Mouse (Mus musculus) liver, embryonic 13.5 days (tissue): Measurements from ENCODE around the gene Pxk. TPM values are rescaled to one million over a fixed set of nuclear protein-coding genes. Genes with fewer than 3 reads are reported as not detected.

Experiments
- ATAC-seq: fragments of 200-750 bp; cut with Nextera tagmentation; 2 replicates; pipeline ENCODE4 v1.8.0; 2017; ENCODE audit warnings: low read depth, mild to moderate bottlenecking, moderate number of reproducible peaks, moderate library complexity
- DNase-seq: peaks from one replicate; pipeline ENCODE4 v3.0.0; 2022
- H3K27ac ChIP-seq: fragments of 300-500 bp; sonication (generic); 2 replicates; pipeline ENCODE4 v1.5.1; 2015; ENCODE audit warnings: moderate library complexity, mild to moderate bottlenecking, inconsistent platforms
- H3K27me3 ChIP-seq: fragments of 300-500 bp; sonication (generic); 2 replicates; pipeline ENCODE4 v1.6.1; 2015; ENCODE audit warnings: mild to moderate bottlenecking, inconsistent platforms
- H3K36me3 ChIP-seq: fragments of 300-500 bp; sonication (generic); 2 replicates; pipeline ENCODE4 v1.6.1; 2015; ENCODE audit warnings: mild to moderate bottlenecking, inconsistent platforms
- H3K4me1 ChIP-seq: fragments of 300-500 bp; sonication (generic); replicated peaks from 2 replicates; pipeline ENCODE4 v1.6.1; 2015; ENCODE audit warnings: inconsistent platforms
- H3K4me2 ChIP-seq: fragments of 300-500 bp; sonication (generic); 2 replicates; pipeline ENCODE4 v1.6.1; 2015; ENCODE audit warnings: inconsistent platforms, mild to moderate bottlenecking, moderate library complexity
- H3K4me3 ChIP-seq: fragments of 300-500 bp; sonication (generic); replicated peaks from 2 replicates; pipeline ENCODE4 v1.5.1; 2015; ENCODE audit warnings: mild to moderate bottlenecking, inconsistent platforms
- H3K9ac ChIP-seq: fragments of 300-500 bp; sonication (generic); 2 replicates; pipeline ENCODE4 v1.6.1; 2015; ENCODE audit warnings: mild to moderate bottlenecking, inconsistent platforms
- H3K9me3 ChIP-seq: fragments of 300-500 bp; sonication (generic); replicated peaks from 2 replicates; pipeline ENCODE4 v1.6.1; 2016; ENCODE audit warnings: inconsistent platforms
- WGBS: fragments of 180-500 bp; shearing (Covaris S2); methylation state at CpG from one replicate; pipeline ENCODE4 v1.1.7; 2015; ENCODE audit not compliant: insufficient replicate concordance; 5-methylcytosine and 5-hydroxymethylcytosine counted together
- polyA plus RNA-seq: library from polyadenylated mRNA; unstranded; fragments of >200 nt; fragmentation: Nextera tagmentation; extraction: Ambion mirVana; gene quantifications from 2 replicates; pipeline ENCODE4 v1.2.1, GENCODE M21; 2015

Pxk gene
- polyA plus RNA-seq, 1 experiment from 2014 or later, result 9.7 TPM

GRCm38 (mm10) chr14:8108047-8108446 is 10.0 kb downstream of the Pxk start:
- DNase-seq (no peak), ATAC-seq (no peak)
- H3K36me3 ChIP-seq, result peaks cover 3% of the 10 kb centered on the region; the same call in 1 of the 2 replicates
- H3K27me3 ChIP-seq, result no peaks in the 10 kb centered on the region
- H3K4me1 ChIP-seq, result no peaks in the 10 kb centered on the region; the same call in 1 of the 2 replicates
- H3K4me3 ChIP-seq, result no peak overlapping the region
- 70% methylated on average over 4 of the region's 4 CpGs for WGBS
- no peak overlapping the region for H3K27ac ChIP-seq
- no peak overlapping the region for H3K4me2 ChIP-seq
- H3K9ac ChIP-seq, result no peak overlapping the region
- H3K9me3 ChIP-seq, result no peaks in the 10 kb centered on the region

GRCm38 (mm10) chr14:8108976-8109375 is 11.0 kb downstream of the Pxk start:
- no peak overlapping the region for H3K9ac ChIP-seq
- H3K4me1 ChIP-seq, result no peaks in the 10 kb centered on the region; the same call in 1 of the 2 replicates
- H3K27me3 ChIP-seq, result no peaks in the 10 kb centered on the region
- H3K9me3 ChIP-seq, result no peaks in the 10 kb centered on the region
- no peak overlapping the region for H3K4me3 ChIP-seq
- ATAC-seq (no peak), DNase-seq (no peak)
- 72% methylated on average over 1 of the region's 1 CpGs for WGBS
- H3K4me2 ChIP-seq, result no peak overlapping the region
- no peak overlapping the region for H3K27ac ChIP-seq
- peaks cover 3% of the 10 kb centered on the region; the same call in 1 of the 2 replicates for H3K36me3 ChIP-seq

GRCm38 (mm10) chr14:8111545-8111944 is 13.5 kb downstream of the Pxk start:
- 77% methylated on average over 6 of the region's 6 CpGs for WGBS
- H3K9ac ChIP-seq, result no peak overlapping the region
- H3K4me1 ChIP-seq, result no peaks in the 10 kb centered on the region; the same call in 1 of the 2 replicates
- H3K9me3 ChIP-seq, result no peaks in the 10 kb centered on the region
- no peak for ATAC-seq
- no peak for DNase-seq
- H3K27ac ChIP-seq, result no peak overlapping the region
- no peaks in the 10 kb centered on the region for H3K27me3 ChIP-seq
- H3K4me2 ChIP-seq, result no peak overlapping the region
- H3K36me3 ChIP-seq, result peaks cover 3% of the 10 kb centered on the region; the same call in 1 of the 2 replicates
- H3K4me3 ChIP-seq, result no peak overlapping the region

GRCm38 (mm10) chr14:8112036-8112435 is 14.0 kb downstream of the Pxk start:
- Histone ChIP-seq H3K4me3 (no peak overlapping the region), H3K36me3 (peaks cover under 1% of the 10 kb centered on the region; the same call in 1 of the 2 replicates), H3K27ac (no peak overlapping the region), H3K4me2 (no peak overlapping the region), H3K9me3 (no peaks in the 10 kb centered on the region), H3K27me3 (no peaks in the 10 kb centered on the region), H3K4me1 (no peaks in the 10 kb centered on the region; the same call in 1 of the 2 replicates), H3K9ac (no peak overlapping the region)
- DNase-seq, result no peak
- 63% methylated on average over 8 of the region's 8 CpGs for WGBS
- ATAC-seq, result no peak

GRCm38 (mm10) chr14:8113616-8114015 is 15.6 kb downstream of the Pxk start:
- WGBS, result 84% methylated on average over 2 of the region's 2 CpGs
- DNase-seq, result no peak
- no peak overlapping the region for H3K27ac ChIP-seq
- H3K36me3 ChIP-seq, result no peaks in the 10 kb centered on the region
- no peak overlapping the region for H3K4me2 ChIP-seq
- no peak overlapping the region for H3K9ac ChIP-seq
- H3K4me3 ChIP-seq, result no peak overlapping the region
- H3K9me3 ChIP-seq, result no peaks in the 10 kb centered on the region
- H3K27me3 ChIP-seq, result no peaks in the 10 kb centered on the region
- no peak for ATAC-seq
- H3K4me1 ChIP-seq, result no peaks in the 10 kb centered on the region; the same call in 1 of the 2 replicates

- no peaks in the 10 kb centered on the region for H3K9me3 ChIP-seq
- H3K4me1 ChIP-seq, result no peaks in the 10 kb centered on the region; the same call in 1 of the 2 replicates
- H3K27ac ChIP-seq, result no peak overlapping the region
- no peak for ATAC-seq
- WGBS, result 61% methylated on average over 3 of the region's 3 CpGs
- no peaks in the 10 kb centered on the region for H3K36me3 ChIP-seq
- no peak for DNase-seq
- no peak overlapping the region for H3K4me2 ChIP-seq
- no peak overlapping the region for H3K9ac ChIP-seq
- no peak overlapping the region for H3K4me3 ChIP-seq
- no peaks in the 10 kb centered on the region for H3K27me3 ChIP-seq
Measured at GRCm38 (mm10) chr14:8114306-8114705, 16.3 kb downstream of the Pxk start.

- Histone ChIP-seq H3K9ac (no peak overlapping the region), H3K36me3 (no peaks in the 10 kb centered on the region), H3K4me1 (no peaks in the 10 kb centered on the region; the same call in 1 of the 2 replicates), H3K27ac (no peak overlapping the region), H3K27me3 (no peaks in the 10 kb centered on the region), H3K9me3 (no peaks in the 10 kb centered on the region), H3K4me3 (no peak overlapping the region), H3K4me2 (no peak overlapping the region)
- DNase-seq (no peak), ATAC-seq (no peak)
- WGBS, result 58% methylated on average over 1 of the region's 1 CpGs
Measured at GRCm38 (mm10) chr14:8114756-8115155, 16.7 kb downstream of the Pxk start.

- no peaks in the 10 kb centered on the region; the same call in 1 of the 2 replicates for H3K4me1 ChIP-seq
- no peak for ATAC-seq
- 63% methylated on average over 4 of the region's 4 CpGs for WGBS
- DNase-seq, result no peak
- H3K27ac ChIP-seq, result no peak overlapping the region
- no peaks in the 10 kb centered on the region for H3K36me3 ChIP-seq
- no peak overlapping the region for H3K9ac ChIP-seq
- no peaks in the 10 kb centered on the region for H3K9me3 ChIP-seq
- no peak overlapping the region for H3K4me2 ChIP-seq
- no peaks in the 10 kb centered on the region for H3K27me3 ChIP-seq
- no peak overlapping the region for H3K4me3 ChIP-seq
Measured at GRCm38 (mm10) chr14:8115772-8116171, 17.8 kb downstream of the Pxk start.

- no peak overlapping the region for H3K4me2 ChIP-seq
- H3K9me3 ChIP-seq, result no peaks in the 10 kb centered on the region
- no peaks in the 10 kb centered on the region for H3K4me1 ChIP-seq
- no peak for ATAC-seq
- peaks cover 5% of the 10 kb centered on the region; the same call in 1 of the 2 replicates for H3K36me3 ChIP-seq
- H3K27me3 ChIP-seq, result no peaks in the 10 kb centered on the region
- 57% methylated on average over 2 of the region's 2 CpGs for WGBS
- H3K27ac ChIP-seq, result no peak overlapping the region
- H3K9ac ChIP-seq, result no peak overlapping the region
- DNase-seq, result no peak
- no peak overlapping the region for H3K4me3 ChIP-seq
Measured at GRCm38 (mm10) chr14:8117371-8117770, 19.4 kb downstream of the Pxk start.

- no peak overlapping the region for H3K27ac ChIP-seq
- no peak overlapping the region for H3K4me2 ChIP-seq
- H3K36me3 ChIP-seq, result peaks cover 5% of the 10 kb centered on the region; the same call in 1 of the 2 replicates
- ATAC-seq (0 out of 2 replicates have a peak, but pooled peaks have one; percentile 20), DNase-seq (no peak)
- H3K4me3 ChIP-seq, result no peak overlapping the region
- no peaks in the 10 kb centered on the region for H3K9me3 ChIP-seq
- no peaks in the 10 kb centered on the region for H3K27me3 ChIP-seq
- H3K9ac ChIP-seq, result no peak overlapping the region
- 62% methylated on average over 5 of the region's 5 CpGs for WGBS
- no peaks in the 10 kb centered on the region; the same call in 1 of the 2 replicates for H3K4me1 ChIP-seq
Measured at GRCm38 (mm10) chr14:8119454-8119853, 21.4 kb downstream of the Pxk start.

- DNase-seq, result no peak
- Histone ChIP-seq H3K36me3 (peaks cover 5% of the 10 kb centered on the region; the same call in 1 of the 2 replicates), H3K9ac (no peak overlapping the region), H3K27me3 (no peaks in the 10 kb centered on the region), H3K4me2 (no peak overlapping the region), H3K9me3 (no peaks in the 10 kb centered on the region), H3K27ac (no peak overlapping the region), H3K4me3 (no peak overlapping the region), H3K4me1 (no peaks in the 10 kb centered on the region; the same call in 1 of the 2 replicates)
- WGBS, result 54% methylated on average over 3 of the region's 3 CpGs
- no peak for ATAC-seq
Measured at GRCm38 (mm10) chr14:8119904-8120303, 21.9 kb downstream of the Pxk start.

GRCm38 (mm10) chr14:8123141-8123540 is 25.1 kb downstream of the Pxk start:
- DNase-seq (no peak), ATAC-seq (no peak)
- H3K4me1 ChIP-seq, result no peaks in the 10 kb centered on the region; the same call in 1 of the 2 replicates
- no peak overlapping the region for H3K9ac ChIP-seq
- H3K27ac ChIP-seq, result no peak overlapping the region
- H3K9me3 ChIP-seq, result no peaks in the 10 kb centered on the region
- H3K27me3 ChIP-seq, result no peaks in the 10 kb centered on the region
- H3K36me3 ChIP-seq, result peaks cover 14% of the 10 kb centered on the region
- no peak overlapping the region for H3K4me2 ChIP-seq
- H3K4me3 ChIP-seq, result no peak overlapping the region
- 79% methylated on average over 7 of the region's 7 CpGs for WGBS
